Mouse (Mus musculus) intestine, embryonic 15.5 days (tissue): Measurements from ENCODE around the gene Men1. TPM values are rescaled to one million over a fixed set of nuclear protein-coding genes. Genes with fewer than 3 reads are reported as not detected.

Experiments
- ATAC-seq: fragments of 200-750 bp; cut with Nextera tagmentation; 2 replicates; pipeline ENCODE4 v1.8.0; 2017; ENCODE audit warnings: moderate TSS enrichment, moderate library complexity
- H3K27ac ChIP-seq: fragments of 300-500 bp; sonication (generic); 2 replicates; pipeline ENCODE4 v1.5.1; 2015; ENCODE audit warnings: mild to moderate bottlenecking, inconsistent platforms
- H3K27me3 ChIP-seq: fragments of 300-500 bp; sonication (generic); replicated peaks from 2 replicates; pipeline ENCODE4 v1.6.1; 2015; ENCODE audit warnings: inconsistent platforms
- H3K36me3 ChIP-seq: fragments of 300-500 bp; sonication (generic); 2 replicates; pipeline ENCODE4 v1.6.1; 2015; ENCODE audit warnings: inconsistent platforms
- H3K4me1 ChIP-seq: fragments of 300-500 bp; sonication (generic); replicated peaks from 2 replicates; pipeline ENCODE4 v1.6.1; 2015; ENCODE audit warnings: inconsistent platforms
- H3K4me2 ChIP-seq: fragments of 300-500 bp; sonication (generic); replicated peaks from 2 replicates; pipeline ENCODE4 v1.6.1; 2015; ENCODE audit warnings: mild to moderate bottlenecking, inconsistent platforms
- H3K4me3 ChIP-seq: fragments of 300-500 bp; sonication (generic); replicated peaks from 2 replicates; pipeline ENCODE4 v1.5.1; 2015; ENCODE audit warnings: inconsistent platforms
- H3K9ac ChIP-seq: fragments of 300-500 bp; sonication (generic); 2 replicates; pipeline ENCODE4 v1.6.1; 2015; ENCODE audit warnings: inconsistent platforms
- H3K9me3 ChIP-seq: fragments of 300-500 bp; sonication (generic); 2 replicates; pipeline ENCODE4 v1.6.1; 2016; ENCODE audit warnings: inconsistent platforms
- WGBS: fragments of 180-500 bp; shearing (Covaris S2); methylation state at CpG from one replicate; pipeline ENCODE4 v1.1.7; 2015; 5-methylcytosine and 5-hydroxymethylcytosine counted together
- polyA plus RNA-seq: library from polyadenylated mRNA; unstranded; fragments of >200 nt; fragmentation: Nextera tagmentation; extraction: Ambion mirVana; gene quantifications from 2 replicates; pipeline ENCODE4 v1.2.1, GENCODE M21; 2015

Gene Men1
- polyA plus RNA-seq, 1 experiment from 2014 or later, result 68.8 TPM

GRCm38 (mm10) chr19:6376643-6377042, 41.9 kb downstream of the Men1 start:
- Histone ChIP-seq H3K9me3 (no peaks in the 10 kb centered on the region), H3K4me3 (no peak overlapping the region), H3K36me3 (peaks cover 67% of the 10 kb centered on the region), H3K27ac (no peak overlapping the region), H3K9ac (no peak overlapping the region), H3K27me3 (no peaks in the 10 kb centered on the region), H3K4me2 (no peak overlapping the region), H3K4me1 (0 out of 2 replicates have a peak, but pooled peaks cover 3% of the 10 kb centered on the region)
- ATAC-seq, result no peak
- 73% methylated on average over 2 of the region's 2 CpGs for WGBS

- no peak overlapping the region for H3K27ac ChIP-seq
- H3K4me1 ChIP-seq, result 0 out of 2 replicates have a peak, but pooled peaks cover 3% of the 10 kb centered on the region
- H3K4me2 ChIP-seq, result no peak overlapping the region
- H3K9ac ChIP-seq, result no peak overlapping the region
- no peaks in the 10 kb centered on the region for H3K27me3 ChIP-seq
- H3K4me3 ChIP-seq, result no peak overlapping the region
- no peak for ATAC-seq
- H3K9me3 ChIP-seq, result no peaks in the 10 kb centered on the region
- 83% methylated on average over 11 of the region's 11 CpGs for WGBS
- peaks cover 58% of the 10 kb centered on the region for H3K36me3 ChIP-seq
Observed at GRCm38 (mm10) chr19:6377327-6378040, 42.7 kb downstream of the Men1 start.

GRCm38 (mm10) chr19:6380411-6381166, 45.8 kb downstream of the Men1 start:
- H3K4me3 ChIP-seq, result no peak overlapping the region
- H3K4me2 ChIP-seq, result no peak overlapping the region
- H3K9ac ChIP-seq, result no peak overlapping the region
- ATAC-seq, result no peak
- H3K9me3 ChIP-seq, result no peaks in the 10 kb centered on the region
- H3K36me3 ChIP-seq, result peaks cover 29% of the 10 kb centered on the region
- 83% methylated on average over 9 of the region's 9 CpGs for WGBS
- peaks cover 12% of the 10 kb centered on the region for H3K4me1 ChIP-seq
- H3K27me3 ChIP-seq, result no peaks in the 10 kb centered on the region
- H3K27ac ChIP-seq, result no peak overlapping the region

DNA sequence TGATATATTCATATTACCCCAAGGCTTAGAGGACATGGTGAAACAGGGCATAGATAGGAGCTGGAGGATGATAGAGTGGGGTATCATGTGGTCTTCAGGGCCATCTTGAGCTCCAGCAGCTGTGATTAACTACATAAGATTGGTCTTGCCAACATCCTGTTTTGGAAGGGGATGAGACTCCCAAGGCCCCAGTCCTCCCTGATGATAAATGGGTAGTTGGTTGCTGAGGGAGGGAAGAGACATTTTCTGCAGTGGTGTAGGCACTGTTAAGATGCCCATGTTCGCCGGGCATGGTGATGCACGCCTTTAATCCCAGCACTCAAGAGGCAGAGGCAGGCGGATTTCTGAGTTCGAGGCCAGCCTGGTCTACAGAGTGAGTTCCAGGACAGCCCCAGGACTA, 46.5 kb downstream of the Men1 start:
- Histone ChIP-seq H3K4me2 (no peak overlapping the region), H3K4me3 (no peak overlapping the region), H3K27me3 (no peaks in the 10 kb centered on the region), H3K9me3 (no peaks in the 10 kb centered on the region), H3K9ac (no peak overlapping the region), H3K4me1 (peaks cover 12% of the 10 kb centered on the region), H3K36me3 (peaks cover 23% of the 10 kb centered on the region), H3K27ac (no peak overlapping the region)
- no peak for ATAC-seq
- 93% methylated on average over 5 of the region's 5 CpGs for WGBS

- peaks cover 12% of the 10 kb centered on the region for H3K36me3 ChIP-seq
- H3K4me2 ChIP-seq, result no peak overlapping the region
- H3K4me1 ChIP-seq, result peaks cover 12% of the 10 kb centered on the region
- no peak for ATAC-seq
- no peaks in the 10 kb centered on the region for H3K9me3 ChIP-seq
- H3K4me3 ChIP-seq, result no peak overlapping the region
- no peaks in the 10 kb centered on the region for H3K27me3 ChIP-seq
- no peak overlapping the region for H3K27ac ChIP-seq
- 72% methylated on average over 4 of the region's 4 CpGs for WGBS
- no peak overlapping the region for H3K9ac ChIP-seq
Observed at GRCm38 (mm10) chr19:6382323-6382924, 47.6 kb downstream of the Men1 start.

GRCm38 (mm10) chr19:6383470-6383869, 48.7 kb downstream of the Men1 start:
- no peak for ATAC-seq
- 46% methylated on average over 5 of the region's 5 CpGs for WGBS
- Histone ChIP-seq H3K27me3 (no peaks in the 10 kb centered on the region), H3K36me3 (peaks cover 1% of the 10 kb centered on the region; the same call in 1 of the 2 replicates), H3K4me1 (peaks cover 12% of the 10 kb centered on the region), H3K27ac (0 out of 2 replicates have a peak overlapping the region, but pooled peaks have one; percentile 3), H3K4me3 (no peak overlapping the region), H3K4me2 (no peak overlapping the region), H3K9me3 (no peaks in the 10 kb centered on the region), H3K9ac (no peak overlapping the region)

GRCm38 (mm10) chr19:6384128-6384527, 49.3 kb downstream of the Men1 start, which contains the start of gene Pygm:
Pygm (plus strand) TSS chr19:6384399.
- H3K9ac ChIP-seq, result no peak within 1 kb of the TSS

DNA sequence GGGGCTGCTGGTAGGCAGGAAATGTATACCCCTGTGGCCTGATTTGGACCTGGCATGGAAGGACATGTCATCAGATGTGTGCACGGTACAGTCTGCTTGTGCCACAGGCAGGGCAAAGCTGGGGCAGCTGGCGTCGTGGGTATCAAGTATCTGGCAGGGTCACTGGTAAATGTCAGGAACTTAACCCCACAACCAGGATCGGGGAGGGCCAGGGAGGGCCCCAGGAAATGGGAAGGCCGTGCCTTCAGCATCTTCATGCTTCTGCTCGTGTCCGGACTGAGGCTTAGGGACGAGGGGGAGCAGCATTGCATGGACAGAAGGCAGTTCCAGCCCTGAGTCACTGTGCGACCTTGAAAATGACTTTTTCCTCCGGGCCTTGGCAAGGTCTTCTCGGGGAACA, 50.2 kb downstream of the Men1 start:
- Histone ChIP-seq H3K36me3 (no peaks in the 10 kb centered on the region), H3K27ac (no peak overlapping the region), H3K4me3 (no peak overlapping the region), H3K9me3 (no peaks in the 10 kb centered on the region), H3K9ac (no peak overlapping the region), H3K27me3 (no peaks in the 10 kb centered on the region), H3K4me1 (peaks cover 12% of the 10 kb centered on the region), H3K4me2 (peak overlapping the region; percentile 17; the same call in 1 of the 2 replicates)
- WGBS, result 70% methylated on average over 11 of the region's 11 CpGs
- ATAC-seq, result no peak

More at GRCm38 (mm10) chr19:6384128-6384527, 49.3 kb downstream of the Men1 start, which contains the start of gene Pygm:
- ATAC-seq, result peak; percentile 40; the same call in 1 of the 2 replicates
- H3K4me1 ChIP-seq, result peaks cover 12% of the 10 kb centered on the region
- no peaks in the 10 kb centered on the region for H3K9me3 ChIP-seq
- H3K4me3 ChIP-seq, result no peak within 1 kb of the TSS
- peak within 1 kb of the TSS; percentile 17; the same call in 1 of the 2 replicates for H3K4me2 ChIP-seq
- 0 out of 2 replicates have a peak within 1 kb of the TSS, but pooled peaks have one; percentile 22 for H3K27ac ChIP-seq
- 23% methylated on average over 7 of the region's 7 CpGs for WGBS
- H3K27me3 ChIP-seq, result no peaks in the 10 kb centered on the region
- no peaks in the 10 kb centered on the region for H3K36me3 ChIP-seq

- Histone ChIP-seq H3K4me1 (peaks cover 12% of the 10 kb centered on the region), H3K9ac (no peak overlapping the region), H3K27me3 (no peaks in the 10 kb centered on the region), H3K4me2 (no peak overlapping the region), H3K36me3 (no peaks in the 10 kb centered on the region), H3K9me3 (no peaks in the 10 kb centered on the region), H3K27ac (no peak overlapping the region), H3K4me3 (no peak overlapping the region)
- ATAC-seq, result no peak
- 77% methylated on average over 5 of the region's 5 CpGs for WGBS
Observed at GRCm38 (mm10) chr19:6385419-6385818, 50.6 kb downstream of the Men1 start.

- H3K27ac ChIP-seq, result no peak overlapping the region
- H3K27me3 ChIP-seq, result no peaks in the 10 kb centered on the region
- ATAC-seq, result no peak
- H3K4me3 ChIP-seq, result no peak overlapping the region
- no peaks in the 10 kb centered on the region for H3K9me3 ChIP-seq
- no peak overlapping the region for H3K9ac ChIP-seq
- peaks cover 12% of the 10 kb centered on the region for H3K4me1 ChIP-seq
- WGBS, result 81% methylated on average over 7 of the region's 7 CpGs
- no peaks in the 10 kb centered on the region for H3K36me3 ChIP-seq
- no peak overlapping the region for H3K4me2 ChIP-seq
Observed at GRCm38 (mm10) chr19:6385821-6386220, 51.0 kb downstream of the Men1 start.

DNA sequence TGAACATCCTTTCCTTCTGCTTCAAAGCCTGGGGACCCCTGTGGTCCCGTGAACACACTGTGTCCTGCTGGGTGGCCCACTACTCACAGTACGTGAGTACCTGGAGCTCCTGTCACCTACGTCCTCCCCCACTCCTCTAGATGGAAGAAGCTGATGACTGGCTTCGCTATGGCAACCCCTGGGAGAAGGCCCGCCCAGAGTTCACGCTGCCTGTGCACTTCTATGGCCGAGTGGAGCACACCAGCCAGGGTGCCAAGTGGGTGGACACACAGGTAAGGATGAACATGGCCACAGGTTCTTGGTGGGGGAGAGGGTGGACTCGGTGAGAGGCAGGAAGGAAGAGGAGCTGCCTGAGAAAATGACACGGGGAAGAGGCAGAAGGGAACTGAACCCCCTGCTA, 51.5 kb downstream of the Men1 start:
- Histone ChIP-seq H3K4me1 (peaks cover 12% of the 10 kb centered on the region), H3K4me3 (no peak overlapping the region), H3K27ac (no peak overlapping the region), H3K27me3 (no peaks in the 10 kb centered on the region), H3K36me3 (no peaks in the 10 kb centered on the region), H3K4me2 (no peak overlapping the region), H3K9ac (no peak overlapping the region), H3K9me3 (no peaks in the 10 kb centered on the region)
- no peak for ATAC-seq
- 66% methylated on average over 9 of the region's 9 CpGs for WGBS

DNA sequence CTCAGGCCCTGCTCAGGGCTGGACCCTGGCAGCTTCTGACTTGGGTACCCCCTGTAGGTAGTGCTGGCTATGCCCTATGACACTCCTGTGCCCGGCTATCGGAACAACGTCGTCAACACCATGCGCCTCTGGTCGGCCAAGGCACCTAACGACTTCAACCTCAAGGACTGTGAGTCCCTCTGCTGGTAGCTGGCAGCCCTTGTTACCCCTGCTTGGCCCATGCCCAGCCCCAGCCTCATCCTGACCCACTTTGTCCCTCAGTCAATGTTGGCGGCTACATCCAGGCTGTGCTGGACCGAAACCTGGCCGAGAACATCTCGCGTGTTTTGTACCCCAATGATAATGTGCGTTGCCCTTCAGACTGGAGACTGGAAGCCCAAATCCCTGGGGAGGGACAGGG, 53.2 kb downstream of the Men1 start:
- H3K36me3 ChIP-seq, result no peaks in the 10 kb centered on the region
- H3K9ac ChIP-seq, result no peak overlapping the region
- WGBS, result 83% methylated on average over 13 of the region's 13 CpGs
- H3K4me2 ChIP-seq, result no peak overlapping the region
- no peaks in the 10 kb centered on the region for H3K27me3 ChIP-seq
- no peaks in the 10 kb centered on the region for H3K9me3 ChIP-seq
- H3K4me3 ChIP-seq, result no peak overlapping the region
- H3K4me1 ChIP-seq, result peaks cover 12% of the 10 kb centered on the region
- H3K27ac ChIP-seq, result no peak overlapping the region
- ATAC-seq, result no peak
